Mouse (Mus musculus) gastrocnemius, adult 8-10 months (tissue): ENCODE results near the gene Pwp1. TPM values are rescaled to one million over a fixed set of nuclear protein-coding genes. Genes with fewer than 3 reads are reported as not detected.

Experiments
- total RNA-seq, 4 experiments: library from RNA; stranded (reverse); gene quantifications; 2 replicates each; pipeline ENCODE4 v1.2.4; 2022

The Pwp1 gene
- total RNA-seq, 4 experiments from 2014 or later = 14.5 to 21.5 (median 17.7) TPM

Other genes starting within 250 kb of the Pwp1 start
- gene Prdm4, start 87.6 kb downstream of the Pwp1 start, total RNA-seq = 10 to 100 TPM; 14.2 to 19.6 (median 16.8) TPM
- not detected for gene Ascl4, start 98.2 kb downstream of the Pwp1 start, total RNA-seq
- gene Rtcb, start 128.3 kb downstream of the Pwp1 start, total RNA-seq = 10 to 100 TPM; 41.6 to 53.8 (median 46.9) TPM
- not detected for gene Bpifc, start 182.4 kb downstream of the Pwp1 start, total RNA-seq
- gene Fbxo7, start 192.5 kb downstream of the Pwp1 start, total RNA-seq = 10 to 100 TPM in 2 of 4 experiments, 1 to 10 TPM in 2; 9.4 to 11.9 (median 10.1) TPM